Mouse (Mus musculus): ENCODE measurements around the gene Telo2. TPM values are rescaled to one million over a fixed set of nuclear protein-coding genes. Genes with fewer than 3 reads are reported as not detected.
A peak's percentile ranks its signal among the peaks of the same experiment; 100 is the strongest.
"Not testable (repeated sequence)": the region's sequence is repeated elsewhere in the genome, so short reads cannot be mapped to it uniquely, and the experiment has no call there.

Gene Telo2
- polyA plus RNA-seq, 1 experiment from 2014 or later: 32.3 TPM

DNA sequence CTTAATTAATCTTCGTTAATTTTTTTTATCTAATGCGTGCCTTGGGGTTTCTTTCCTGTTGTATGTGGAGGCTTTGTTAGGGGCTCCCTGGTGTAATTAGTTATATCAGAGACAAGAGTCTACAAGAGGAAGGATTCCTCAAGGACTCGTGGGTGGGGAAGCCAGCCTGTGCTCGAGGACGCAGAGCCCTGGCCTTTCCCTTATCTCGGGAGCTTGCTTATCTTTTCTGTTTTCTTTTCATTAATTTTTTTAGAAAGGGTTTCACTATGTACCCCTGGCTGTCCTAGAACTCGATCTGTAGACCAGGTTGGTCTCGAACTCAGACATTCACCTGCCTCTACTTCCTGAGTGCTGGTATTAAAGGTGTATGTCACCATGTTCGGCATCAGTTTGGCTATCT lies 11.9 kb upstream of the Telo2 start:
- Histone ChIP-seq H3K4me2 (ENCODE audit: low read depth, low read length) (no peak overlapping the region), H3K27me3 (replicated peaks; ENCODE audit: control insufficient read depth, insufficient read depth, low read length) (no peaks in the 10 kb centered on the region), H3K9ac (ENCODE audit: low read depth, low read length) (no peak overlapping the region), H3K36me3 (ENCODE audit: control insufficient read depth, insufficient read depth, low read length) (no peaks in the 10 kb centered on the region), H3K27ac (ENCODE audit: low read length) (no peak overlapping the region), H3K9me3 (ENCODE audit: control insufficient read depth, low read length) (no peaks in the 10 kb centered on the region), H3K4me3 (ENCODE audit: low read length) (no peak overlapping the region), H3K4me1 (ENCODE audit: control insufficient read depth, insufficient read depth, low read length) (no peaks in the 10 kb centered on the region)
- WGBS: 60% methylated on average over 9 of the region's 9 CpGs
- ATAC-seq: no peak

- Histone ChIP-seq H3K4me3 (ENCODE audit: low read length) (no peak overlapping the region), H3K4me2 (ENCODE audit: low read depth, low read length) (no peak overlapping the region), H3K9me3 (ENCODE audit: control insufficient read depth, low read length) (no peaks in the 10 kb centered on the region), H3K9ac (ENCODE audit: low read depth, low read length) (no peak overlapping the region), H3K27me3 (replicated peaks; ENCODE audit: control insufficient read depth, insufficient read depth, low read length) (no peaks in the 10 kb centered on the region), H3K4me1 (ENCODE audit: control insufficient read depth, insufficient read depth, low read length) (no peaks in the 10 kb centered on the region), H3K27ac (ENCODE audit: low read length) (no peak overlapping the region), H3K36me3 (ENCODE audit: control insufficient read depth, insufficient read depth, low read length) (no peaks in the 10 kb centered on the region)
- ATAC-seq: no peak; the same call in 1 of the 2 replicates
- 48% methylated on average over 8 of the region's 8 CpGs for WGBS
Measured at GRCm38 (mm10) chr17:25127079-25127478, 11.3 kb upstream of the Telo2 start.

- ATAC-seq; H3K4me3 ChIP-seq (ENCODE audit: low read length); H3K4me1 ChIP-seq (ENCODE audit: control insufficient read depth, insufficient read depth, low read length); H3K27me3 ChIP-seq (replicated peaks; ENCODE audit: control insufficient read depth, insufficient read depth, low read length); H3K36me3 ChIP-seq (ENCODE audit: control insufficient read depth, insufficient read depth, low read length); H3K4me2 ChIP-seq (ENCODE audit: low read depth, low read length); H3K9me3 ChIP-seq (ENCODE audit: control insufficient read depth, low read length); H3K27ac ChIP-seq (ENCODE audit: low read length); H3K9ac ChIP-seq (ENCODE audit: low read depth, low read length): not testable (repeated sequence)
- 76% methylated on average over 3 of the region's 3 CpGs for WGBS
Measured at GRCm38 (mm10) chr17:25125442-25126060, 9.8 kb upstream of the Telo2 start.

DNA sequence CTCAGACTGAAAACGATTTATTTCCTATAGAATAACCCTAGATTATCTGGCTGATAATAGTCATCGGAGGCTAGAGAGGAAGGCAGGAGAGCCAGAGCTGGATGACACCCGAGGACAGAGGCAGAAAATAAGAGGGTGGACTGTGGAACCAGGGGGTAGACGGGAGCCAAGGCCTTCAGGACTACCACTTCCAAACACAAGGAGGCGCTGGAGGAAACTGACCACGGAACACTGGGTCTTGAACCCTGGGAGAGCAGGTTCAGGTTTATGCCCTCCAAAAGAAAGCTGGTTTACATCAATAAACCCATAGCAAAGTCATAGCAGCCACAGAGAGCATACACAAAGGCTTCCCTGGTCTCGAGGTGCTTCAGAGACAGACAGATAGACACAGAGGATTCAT lies 8.2 kb upstream of the Telo2 start:
- Histone ChIP-seq H3K9me3 (ENCODE audit: control insufficient read depth, low read length) (no peaks in the 10 kb centered on the region), H3K36me3 (ENCODE audit: control insufficient read depth, insufficient read depth, low read length) (no peaks in the 10 kb centered on the region), H3K9ac (ENCODE audit: low read depth, low read length) (no peak overlapping the region), H3K27ac (ENCODE audit: low read length) (no peak overlapping the region), H3K4me2 (ENCODE audit: low read depth, low read length) (no peak overlapping the region), H3K27me3 (replicated peaks; ENCODE audit: control insufficient read depth, insufficient read depth, low read length) (0 out of 2 replicates have a peak, but pooled peaks cover 3% of the 10 kb centered on the region), H3K4me1 (ENCODE audit: control insufficient read depth, insufficient read depth, low read length) (no peaks in the 10 kb centered on the region), H3K4me3 (ENCODE audit: low read length) (no peak overlapping the region)
- ATAC-seq: no peak
- 30% methylated on average over 7 of the region's 7 CpGs for WGBS

DNA sequence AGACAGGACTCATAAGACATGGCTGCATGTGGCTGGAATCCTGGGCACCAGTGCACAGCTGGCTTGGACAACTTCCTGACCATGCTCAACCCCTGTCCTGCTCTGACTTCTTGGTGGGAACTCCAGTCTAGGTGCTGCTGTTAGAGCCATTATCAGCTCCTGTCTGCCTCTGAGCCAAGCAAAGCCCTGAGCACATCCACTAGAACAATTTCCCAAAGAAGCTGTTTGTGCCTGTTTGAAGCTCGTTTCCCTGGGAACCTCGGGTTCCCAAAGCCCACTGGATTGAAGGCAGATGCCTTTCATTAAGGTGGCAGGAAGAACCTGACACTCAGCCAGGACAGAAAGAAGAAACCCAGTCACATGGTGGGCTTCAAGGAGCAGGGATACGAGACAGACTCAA lies 4.6 kb upstream of the Telo2 start, which contains the start of gene Ptx4:
Gene Ptx4, plus strand, starts transcription at position 355 of the 400 bp plus-strand sequence.
- no peak within 1 kb of the TSS for H3K4me2 ChIP-seq (ENCODE audit: low read depth, low read length)
- no peak for ATAC-seq

GRCm38 (mm10) chr17:25117263-25117662 lies 1.5 kb upstream of the Telo2 start:
- Histone ChIP-seq H3K4me1 (ENCODE audit: control insufficient read depth, insufficient read depth, low read length) (peaks cover 7% of the 10 kb centered on the region), H3K27me3 (replicated peaks; ENCODE audit: control insufficient read depth, insufficient read depth, low read length) (0 out of 2 replicates have a peak, but pooled peaks cover 3% of the 10 kb centered on the region), H3K36me3 (ENCODE audit: control insufficient read depth, insufficient read depth, low read length) (no peaks in the 10 kb centered on the region), H3K9ac (ENCODE audit: low read depth, low read length) (no peak overlapping the region), H3K4me3 (ENCODE audit: low read length) (no peak overlapping the region), H3K27ac (ENCODE audit: low read length) (no peak overlapping the region), H3K9me3 (ENCODE audit: control insufficient read depth, low read length) (no peaks in the 10 kb centered on the region), H3K4me2 (ENCODE audit: low read depth, low read length) (no peak overlapping the region)
- WGBS: 36% methylated on average over 4 of the region's 4 CpGs
- no peak for ATAC-seq

More for the DNA sequence above, 4.6 kb upstream of the Telo2 start, which contains the start of gene Ptx4:
- Histone ChIP-seq H3K9me3 (ENCODE audit: control insufficient read depth, low read length) (no peaks in the 10 kb centered on the region), H3K36me3 (ENCODE audit: control insufficient read depth, insufficient read depth, low read length) (no peaks in the 10 kb centered on the region), H3K4me3 (ENCODE audit: low read length) (no peak within 1 kb of the TSS), H3K27ac (ENCODE audit: low read length) (no peak within 1 kb of the TSS), H3K9ac (ENCODE audit: low read depth, low read length) (no peak within 1 kb of the TSS), H3K4me1 (ENCODE audit: control insufficient read depth, insufficient read depth, low read length) (no peaks in the 10 kb centered on the region), H3K27me3 (replicated peaks; ENCODE audit: control insufficient read depth, insufficient read depth, low read length) (0 out of 2 replicates have a peak, but pooled peaks cover 3% of the 10 kb centered on the region)
- 41% methylated on average over 3 of the region's 3 CpGs for WGBS

- Histone ChIP-seq H3K4me3 (ENCODE audit: low read length) (peak overlapping the region; percentile 72), H3K27me3 (replicated peaks; ENCODE audit: control insufficient read depth, insufficient read depth, low read length) (no peaks in the 10 kb centered on the region), H3K4me1 (ENCODE audit: control insufficient read depth, insufficient read depth, low read length) (peaks cover 7% of the 10 kb centered on the region), H3K9ac (ENCODE audit: low read depth, low read length) (peak overlapping the region; percentile 82), H3K4me2 (ENCODE audit: low read depth, low read length) (peak overlapping the region; percentile 99), H3K27ac (ENCODE audit: low read length) (peak overlapping the region; percentile 87), H3K9me3 (ENCODE audit: control insufficient read depth, low read length) (no peaks in the 10 kb centered on the region), H3K36me3 (ENCODE audit: control insufficient read depth, insufficient read depth, low read length) (0 out of 2 replicates have a peak, but pooled peaks cover 4% of the 10 kb centered on the region)
- 8% methylated on average over 23 of the region's 23 CpGs for WGBS
- ATAC-seq: peak; percentile 82
Measured at GRCm38 (mm10) chr17:25114908-25115645, 690 bp downstream of the Telo2 start.

DNA sequence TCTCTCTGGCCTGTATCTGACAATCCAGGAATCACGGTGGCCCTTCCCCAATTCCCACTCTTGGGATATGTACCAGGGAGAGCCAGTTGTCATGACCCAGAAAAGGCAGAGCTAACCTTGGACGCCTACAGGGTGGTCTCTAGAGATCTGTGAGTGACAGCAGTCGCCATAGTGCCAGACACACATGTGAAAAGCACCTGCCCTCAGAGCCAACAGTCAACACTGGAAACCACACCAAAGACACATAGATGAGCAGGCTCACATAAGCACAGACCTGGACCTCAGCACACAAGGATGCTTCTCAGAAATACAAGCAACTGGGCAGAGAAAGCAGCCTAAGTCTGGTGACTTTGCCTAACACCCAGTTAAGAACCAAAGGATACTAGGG lies 3.4 kb downstream of the Telo2 start:
- ATAC-seq: no peak
- no peaks in the 10 kb centered on the region for H3K9me3 ChIP-seq (ENCODE audit: control insufficient read depth, low read length)
- no peak overlapping the region for H3K4me3 ChIP-seq (ENCODE audit: low read length)
- H3K27me3 ChIP-seq (replicated peaks; ENCODE audit: control insufficient read depth, insufficient read depth, low read length): no peaks in the 10 kb centered on the region
- no peak overlapping the region for H3K9ac ChIP-seq (ENCODE audit: low read depth, low read length)
- peaks cover 7% of the 10 kb centered on the region for H3K4me1 ChIP-seq (ENCODE audit: control insufficient read depth, insufficient read depth, low read length)
- H3K27ac ChIP-seq (ENCODE audit: low read length): no peak overlapping the region
- WGBS: 79% methylated on average over 3 of the region's 3 CpGs
- peaks cover 6% of the 10 kb centered on the region; the same call in 1 of the 2 replicates for H3K36me3 ChIP-seq (ENCODE audit: control insufficient read depth, insufficient read depth, low read length)
- no peak overlapping the region for H3K4me2 ChIP-seq (ENCODE audit: low read depth, low read length)

DNA sequence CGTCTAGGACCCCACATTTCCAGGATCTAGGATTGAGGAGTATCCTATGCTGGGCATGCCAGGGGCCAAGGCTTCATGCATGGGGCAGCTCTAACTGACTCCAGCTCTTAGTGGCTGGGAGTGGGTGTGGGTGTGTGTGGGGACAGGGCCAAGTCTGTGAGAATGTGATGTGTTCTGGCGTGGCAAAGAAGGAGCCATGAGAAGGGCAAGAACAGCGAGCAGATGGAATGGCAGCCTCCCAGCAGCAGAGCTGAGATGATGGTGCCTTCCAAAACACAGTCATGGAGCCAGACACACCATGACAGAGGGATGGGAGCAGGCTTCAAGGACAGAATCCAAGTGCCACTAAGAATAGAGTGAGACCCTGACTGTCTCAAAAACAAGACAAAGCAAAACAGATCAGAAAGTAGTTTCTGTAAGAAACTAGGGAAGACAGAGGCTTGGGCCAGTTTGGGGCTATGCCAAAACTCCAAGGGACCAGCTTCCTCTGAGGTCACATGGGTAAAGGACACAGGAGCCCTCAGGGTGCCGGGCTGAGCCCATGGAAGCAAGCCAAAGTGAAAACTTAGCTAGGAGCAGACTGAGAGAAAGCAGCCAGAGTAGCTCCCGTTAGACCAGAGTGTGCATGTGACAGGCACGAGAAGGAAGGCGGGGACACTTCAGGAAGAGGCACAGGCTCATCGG lies 3.9 kb downstream of the Telo2 start:
- H3K4me1 ChIP-seq (ENCODE audit: control insufficient read depth, insufficient read depth, low read length): peaks cover 7% of the 10 kb centered on the region
- H3K9me3 ChIP-seq (ENCODE audit: control insufficient read depth, low read length): no peaks in the 10 kb centered on the region
- 87% methylated on average over 8 of the region's 8 CpGs for WGBS
- H3K27me3 ChIP-seq (replicated peaks; ENCODE audit: control insufficient read depth, insufficient read depth, low read length): no peaks in the 10 kb centered on the region
- no peak overlapping the region for H3K4me2 ChIP-seq (ENCODE audit: low read depth, low read length)
- no peak for ATAC-seq
- no peak overlapping the region for H3K4me3 ChIP-seq (ENCODE audit: low read length)
- H3K9ac ChIP-seq (ENCODE audit: low read depth, low read length): no peak overlapping the region
- peaks cover 6% of the 10 kb centered on the region; the same call in 1 of the 2 replicates for H3K36me3 ChIP-seq (ENCODE audit: control insufficient read depth, insufficient read depth, low read length)
- no peak overlapping the region for H3K27ac ChIP-seq (ENCODE audit: low read length)
